Mouse (Mus musculus): ENCODE results near the gene Zfp986.
"Not testable (repeated sequence)": the region's sequence is repeated elsewhere in the genome, so short reads cannot be mapped to it uniquely, and the experiment has no call there.

- not testable (repeated sequence) for TF ChIP-seq CTCF, POLR2A (IDR thresholded peaks at IDR 0.05; ENCODE audit: insufficient read depth, low read depth, low read length)
Measured at GRCm38 (mm10) chr4:145819946-145820345, 48.6 kb upstream of the Zfp986 start.
